Mouse (Mus musculus) MEL (cell line): ENCODE measurements around the gene Dus1l. TPM values are rescaled to one million over a fixed set of nuclear protein-coding genes. Genes with fewer than 3 reads are reported as not detected.

Experiments used
- DNase-seq: peaks from one replicate; pipeline ENCODE4 v3.0.0; 2011; ENCODE audit warnings: low read depth, low spot score
- H3K27ac ChIP-seq: 2 replicates; pipeline ENCODE4 v1.5.1; 2012; ENCODE audit warnings: low read depth, mild to moderate bottlenecking, control low read depth, low read length, moderate library complexity; ENCODE audit not compliant: control insufficient read depth
- H3K27me3 ChIP-seq, 2 experiments: fragments of 150-350 bp in 1 of 2; sonication (generic) in 1 of 2; 2 replicates each; pipeline ENCODE4 v1.6.1; 2012; ENCODE audit warnings: low read length in 2 of 2, mild to moderate bottlenecking in 2 of 2, improper control_type of control experiment in 1 of 2, moderate library complexity in 1 of 2; ENCODE audit not compliant: insufficient read depth in 2 of 2, control insufficient read depth in 1 of 2
- H3K36me3 ChIP-seq, 2 experiments: 2 replicates each; pipeline ENCODE4 v1.6.1; 2012 to 2014; ENCODE audit warnings: low read length in 2 of 2, improper control_type of control experiment in 1 of 2, inconsistent platforms in 1 of 2, mild to moderate bottlenecking in 1 of 2; ENCODE audit not compliant: insufficient read depth in 2 of 2, control insufficient read depth in 1 of 2
- H3K4me1 ChIP-seq, 2 experiments: fragments of 150-350 bp in 1 of 2; sonication (generic) in 1 of 2; 2 replicates each; pipeline ENCODE4 v1.6.1; 2012; ENCODE audit warnings: low read length in 2 of 2, improper control_type of control experiment in 1 of 2, mild to moderate bottlenecking in 1 of 2; ENCODE audit not compliant: insufficient read depth in 2 of 2, control insufficient read depth in 1 of 2
- H3K4me3 ChIP-seq, 2 experiments: fragments of 150-350 bp in 1 of 2; sonication (generic) in 1 of 2; 2 replicates each; pipeline ENCODE4 v1.5.1; 2012; ENCODE audit warnings: low read depth in 2 of 2, low read length in 2 of 2, mild to moderate bottlenecking in 2 of 2, moderate library complexity in 2 of 2, control low read depth in 1 of 2, improper control_type of control experiment in 1 of 2; ENCODE audit not compliant: control insufficient read depth in 1 of 2, insufficient read depth in 1 of 2
- H3K79me2 ChIP-seq: 2 replicates; pipeline ENCODE4 v1.6.1; 2012; ENCODE audit warnings: mild to moderate bottlenecking, low read length, moderate library complexity; ENCODE audit not compliant: control insufficient read depth, poor library complexity, insufficient read depth
- H3K9ac ChIP-seq: 2 replicates; pipeline ENCODE4 v1.6.1; 2012; ENCODE audit warnings: low read depth, mild to moderate bottlenecking, control low read depth, low read length, moderate library complexity; ENCODE audit not compliant: control insufficient read depth, poor library complexity, severe bottlenecking
- H3K9me3 ChIP-seq: fragments of 150-350 bp; sonication (generic); replicated peaks from 2 replicates; pipeline ENCODE4 v1.6.1; 2012; ENCODE audit warnings: mild to moderate bottlenecking, low read length, improper control_type of control experiment, moderate library complexity; ENCODE audit not compliant: insufficient read depth
- BHLHE40 ChIP-seq: IDR thresholded peaks from 2 replicates; pipeline ENCODE4 v1.6.1; 2012; ENCODE audit warnings: low read depth, mild to moderate bottlenecking, inconsistent platforms, low read length, improper control_type of control experiment, borderline replicate concordance
- CHD1 ChIP-seq: IDR thresholded peaks from 2 replicates; pipeline ENCODE4 v1.6.1; 2012; ENCODE audit warnings: low read depth, mild to moderate bottlenecking, inconsistent platforms, low read length, improper control_type of control experiment
- CHD2 ChIP-seq: IDR thresholded peaks from 2 replicates; pipeline ENCODE4 v1.6.1; 2011; ENCODE audit warnings: low read length, improper control_type of control experiment
- CTCF ChIP-seq, 3 experiments: IDR thresholded peaks in 2 of 3; conservative IDR thresholded peaks in 1 of 3; 2 replicates each; pipeline ENCODE4 v1.5.1; 2011 to 2012; ENCODE audit warnings: low read length in 3 of 3, low read depth in 2 of 3, mild to moderate bottlenecking in 2 of 3, improper control_type of control experiment in 1 of 3, inconsistent platforms in 1 of 3, mixed read lengths in 1 of 3, moderate library complexity in 1 of 3; ENCODE audit not compliant: control insufficient read depth in 1 of 3, insufficient read depth in 1 of 3, poor library complexity in 1 of 3, severe bottlenecking in 1 of 3
- E2F4 ChIP-seq: IDR thresholded peaks from 2 replicates; pipeline ENCODE4 v1.6.1; 2011; ENCODE audit warnings: low read depth, low read length, improper control_type of control experiment, borderline replicate concordance
- GATA1 ChIP-seq: IDR thresholded peaks from 2 replicates; pipeline ENCODE4 v1.6.1; 2011; ENCODE audit warnings: low read depth, low read length, improper control_type of control experiment
- HCFC1 ChIP-seq: IDR thresholded peaks from 2 replicates; pipeline ENCODE4 v1.6.1; 2012; ENCODE audit warnings: low read depth, mild to moderate bottlenecking, inconsistent platforms, low read length, improper control_type of control experiment, moderate library complexity
- JUND ChIP-seq: IDR thresholded peaks from 2 replicates; pipeline ENCODE4 v1.6.1; 2011; ENCODE audit warnings: low read depth, mild to moderate bottlenecking, improper control_type of control experiment, low read length
- KAT2A ChIP-seq: conservative IDR thresholded peaks from 2 replicates; pipeline ENCODE4 v1.6.1; 2012; ENCODE audit warnings: low read depth, low read length, improper control_type of control experiment, inconsistent platforms
- MAFK ChIP-seq: IDR thresholded peaks from 2 replicates; pipeline ENCODE4 v1.6.1; 2011; ENCODE audit warnings: low read depth, mild to moderate bottlenecking, low read length, improper control_type of control experiment, borderline replicate concordance
- MAX ChIP-seq: IDR thresholded peaks from 2 replicates; pipeline ENCODE4 v1.6.1; 2011; ENCODE audit warnings: low read length, improper control_type of control experiment
- MEF2A ChIP-seq: IDR thresholded peaks from 2 replicates; pipeline ENCODE4 v1.6.1; 2014; ENCODE audit warnings: low read depth, mild to moderate bottlenecking, inconsistent platforms, low read length, improper control_type of control experiment; ENCODE audit not compliant: poor library complexity, insufficient replicate concordance, severe bottlenecking; ENCODE audit errors: extremely low read depth
- MXI1 ChIP-seq: IDR thresholded peaks from 2 replicates; pipeline ENCODE4 v1.6.1; 2011; ENCODE audit warnings: mild to moderate bottlenecking, low read depth, low read length, improper control_type of control experiment
- MYB ChIP-seq: IDR thresholded peaks from 2 replicates; pipeline ENCODE4 v1.6.1; 2011; ENCODE audit warnings: mild to moderate bottlenecking, low read depth, low read length, improper control_type of control experiment
- MYC ChIP-seq: IDR thresholded peaks from 2 replicates; pipeline ENCODE4 v1.6.1; 2011; ENCODE audit warnings: low read depth, mild to moderate bottlenecking, low read length, improper control_type of control experiment, moderate library complexity
- NRF1 ChIP-seq: IDR thresholded peaks from 2 replicates; pipeline ENCODE4 v1.6.1; 2014; ENCODE audit warnings: low read depth, mild to moderate bottlenecking, inconsistent platforms, low read length, improper control_type of control experiment, moderate library complexity; ENCODE audit not compliant: poor library complexity, insufficient read depth, severe bottlenecking
- POLR2A ChIP-seq, 2 experiments: IDR thresholded peaks; 2 replicates each; pipeline ENCODE4 v1.6.1; 2011 to 2012; ENCODE audit warnings: low read length in 2 of 2, mild to moderate bottlenecking in 2 of 2, control low read depth in 1 of 2, improper control_type of control experiment in 1 of 2, low read depth in 1 of 2, moderate library complexity in 1 of 2; ENCODE audit not compliant: control insufficient read depth in 1 of 2, insufficient read depth in 1 of 2, poor library complexity in 1 of 2
- POLR2AphosphoS2 ChIP-seq: IDR thresholded peaks from 2 replicates; pipeline ENCODE4 v1.6.1; 2011; ENCODE audit warnings: low read length, improper control_type of control experiment
- POLR2AphosphoS5 ChIP-seq: IDR thresholded peaks from 2 replicates; pipeline ENCODE4 v1.6.1; 2012; ENCODE audit warnings: low read depth, borderline replicate concordance, mild to moderate bottlenecking, inconsistent platforms, low read length, moderate library complexity, mixed read lengths
- RAD21 ChIP-seq: IDR thresholded peaks from 2 replicates; pipeline ENCODE4 v1.6.1; 2011; ENCODE audit warnings: mild to moderate bottlenecking, low read depth, low read length, improper control_type of control experiment
- RCOR1 ChIP-seq: IDR thresholded peaks from 2 replicates; pipeline ENCODE4 v1.6.1; 2012; ENCODE audit warnings: low read depth, mild to moderate bottlenecking, inconsistent platforms, low read length, improper control_type of control experiment
- TAL1 ChIP-seq: IDR thresholded peaks from 2 replicates; pipeline ENCODE4 v1.6.1; 2012; ENCODE audit warnings: mild to moderate bottlenecking, inconsistent platforms, low read length, moderate library complexity, mixed read lengths
- TBP ChIP-seq: IDR thresholded peaks from 2 replicates; pipeline ENCODE4 v1.8.0; 2011; ENCODE audit warnings: low read depth, low read length, improper control_type of control experiment
- TCF12 ChIP-seq: IDR thresholded peaks from 2 replicates; pipeline ENCODE4 v1.6.1; 2014; ENCODE audit warnings: low read depth, mild to moderate bottlenecking, inconsistent platforms, low read length, improper control_type of control experiment, moderate library complexity
- UBTF ChIP-seq: IDR thresholded peaks from 2 replicates; pipeline ENCODE4 v1.6.1; 2012; ENCODE audit warnings: low read depth, mild to moderate bottlenecking, inconsistent platforms, low read length, improper control_type of control experiment, moderate library complexity, borderline replicate concordance; ENCODE audit not compliant: insufficient read depth
- USF1 ChIP-seq: IDR thresholded peaks from 2 replicates; pipeline ENCODE4 v1.6.1; 2014; ENCODE audit warnings: low read depth, mild to moderate bottlenecking, inconsistent platforms, low read length, improper control_type of control experiment, moderate library complexity
- USF2 ChIP-seq, 2 experiments: IDR thresholded peaks; 2 replicates each; pipeline ENCODE4 v1.6.1; 2011 to 2012; ENCODE audit warnings: improper control_type of control experiment in 2 of 2, low read length in 2 of 2, borderline replicate concordance in 1 of 2, inconsistent platforms in 1 of 2, low read depth in 1 of 2, mild to moderate bottlenecking in 1 of 2; ENCODE audit not compliant: insufficient read depth in 1 of 2
- ZKSCAN1 ChIP-seq: IDR thresholded peaks from 2 replicates; pipeline ENCODE4 v1.6.1; 2012; ENCODE audit warnings: low read depth, mild to moderate bottlenecking, inconsistent platforms, low read length, improper control_type of control experiment, moderate library complexity
- ZNF384 ChIP-seq: IDR thresholded peaks from 2 replicates; pipeline ENCODE4 v1.6.1; 2012; ENCODE audit warnings: low read depth, mild to moderate bottlenecking, inconsistent platforms, low read length, improper control_type of control experiment
- polyA plus RNA-seq, 2 experiments: library from polyadenylated mRNA; stranded (reverse) in 1 of 2; unstranded in 1 of 2; fragments of >175 nt in 1 of 2; fragments of >200 nt in 1 of 2; gene quantifications; 2 replicates each; pipeline versions ENCODE4 v1.2.1 to v1.2.4; 2012; ENCODE audit warnings: low replicate concordance in 2 of 2, low read depth in 1 of 2; ENCODE audit not compliant: insufficient read length in 2 of 2, insufficient read depth in 1 of 2, missing spikeins in 1 of 2
- total RNA-seq: library from RNA; depleted of rRNA; stranded (reverse); fragments of 300-350 nt; gene quantifications from 2 replicates; pipeline ENCODE4 v1.2.3, GENCODE M21; 2012

The Dus1l gene
- total and polyA plus RNA-seq, 3 experiments: 171 to 203 TPM; not detected in 1

DNA sequence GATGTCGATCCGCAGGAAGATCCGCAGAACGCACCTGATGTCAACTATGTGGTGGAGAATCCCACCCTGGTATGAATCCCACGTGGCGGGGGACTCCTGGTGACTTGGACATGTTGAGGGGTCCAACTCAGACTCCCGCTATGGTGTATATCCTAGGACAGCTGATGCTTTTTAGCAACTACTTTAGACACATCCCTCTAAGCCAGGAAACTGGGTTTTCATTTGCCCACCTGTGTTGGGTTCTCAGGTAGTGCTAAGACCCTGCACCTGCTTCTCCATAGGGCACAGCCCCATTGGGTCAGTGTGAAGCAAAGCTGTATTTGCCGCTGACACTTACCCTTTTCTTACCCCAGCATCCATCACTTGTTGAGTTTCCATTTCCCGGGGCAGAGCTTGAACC lies 11.1 kb downstream of the Dus1l start:
- H3K79me2 ChIP-seq: peaks cover 26% of the 10 kb centered on the region
- no peak for DNase-seq
- no peaks in the 10 kb centered on the region for H3K9me3 ChIP-seq
- TF ChIP-seq POLR2A (IDR thresholded peaks at IDR 0.05; ENCODE audit: control insufficient read depth in 1 of 2, insufficient read depth in 1 of 2, low read depth in 1 of 2, low read length in 2 of 2, poor library complexity in 1 of 2) (no peak), GATA1 (no peak), UBTF (no peak), MYC (peak; percentile 23; the same call in 1 of the 2 replicates), TBP (no peak), MXI1 (no peak), RAD21 (no peak), NRF1 (no peak), RCOR1 (no peak), JUND (no peak), TAL1 (no peak), USF2 (IDR thresholded peaks at IDR 0.05; ENCODE audit: borderline replicate concordance in 1 of 2, insufficient read depth in 1 of 2, low read depth in 1 of 2, low read length in 2 of 2) (no peak), ZKSCAN1 (no peak), USF1 (no peak), MAX (peak; percentile 10; the same call in 1 of the 2 replicates), MEF2A (no peak), HCFC1 (no peak)
- H3K4me1 ChIP-seq: peaks cover 0 to 16% of the 10 kb centered on the region in 2 experiments; a peak in 1 of 4 replicates
- H3K27ac ChIP-seq: peak overlapping the region; percentile 85
- H3K9ac ChIP-seq: peak overlapping the region; percentile 87
- H3K27me3 ChIP-seq: no peaks in the 10 kb centered on the region
- H3K4me3 ChIP-seq: peak overlapping the region; percentile 66 to 84
- peaks cover 2 to 7% of the 10 kb centered on the region in 2 experiments for H3K36me3 ChIP-seq

DNA sequence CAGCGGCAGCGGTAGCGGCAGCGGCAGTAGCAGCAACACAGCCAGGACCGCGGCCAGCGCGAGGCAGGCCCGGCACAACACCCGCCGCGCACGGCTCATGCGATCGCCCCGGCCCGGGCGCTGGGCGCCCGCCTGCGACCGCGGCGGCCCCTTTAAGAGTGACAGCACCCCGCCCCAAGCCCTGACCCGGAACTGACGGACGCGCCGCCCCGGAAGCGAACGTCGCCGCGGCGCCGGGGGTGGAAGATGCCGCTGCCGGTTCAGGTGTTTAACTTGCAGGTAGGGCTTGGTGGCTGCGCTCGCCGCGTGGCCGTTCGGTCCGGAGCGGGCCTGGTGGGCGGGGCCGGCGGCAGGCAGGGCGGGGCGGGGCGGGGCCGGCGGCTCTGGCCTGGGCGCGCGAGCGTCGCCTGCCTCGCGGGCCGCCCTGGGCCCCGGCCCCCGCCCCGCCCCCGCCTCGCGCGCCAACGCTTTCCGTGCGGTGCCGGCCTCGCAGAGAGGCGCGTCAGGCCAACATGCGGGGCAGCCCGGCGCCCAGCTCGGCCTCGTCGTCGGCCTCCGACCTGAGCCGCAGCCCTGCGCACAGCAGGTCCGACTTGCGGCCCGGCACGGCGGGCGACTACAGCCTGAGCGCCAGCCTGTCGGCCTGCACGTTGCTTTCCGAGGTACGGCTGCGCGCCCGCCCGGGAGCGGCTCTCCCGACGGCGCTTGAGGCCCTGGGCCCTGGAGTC lies 12.0 kb downstream of the Dus1l start, which contains the start of the genes Rfng and Gps1:
Gene Rfng, minus strand, starts transcription at position 144 of the 728 bp plus-strand sequence.
Gene Gps1, plus strand, starts transcription at position 209 of the 728 bp plus-strand sequence.
- no peaks in the 10 kb centered on the region for H3K9me3 ChIP-seq
- peak within 1 kb of the TSS; percentile 85 for H3K27ac ChIP-seq
- peaks cover 2 to 7% of the 10 kb centered on the region in 2 experiments for H3K36me3 ChIP-seq
- H3K4me1 ChIP-seq: peaks cover 0 to 16% of the 10 kb centered on the region in 2 experiments; a peak in 1 of 4 replicates
- peak; percentile 92 for DNase-seq
- H3K27me3 ChIP-seq: no peaks in the 10 kb centered on the region
- H3K9ac ChIP-seq: peak within 1 kb of the TSS; percentile 87
- peaks cover 26% of the 10 kb centered on the region for H3K79me2 ChIP-seq
- peak within 1 kb of the TSS; percentile 79 to 95 for H3K4me3 ChIP-seq
- TF ChIP-seq USF2 (IDR thresholded peaks at IDR 0.05; ENCODE audit: borderline replicate concordance in 1 of 2, insufficient read depth in 1 of 2, low read depth in 1 of 2, low read length in 2 of 2) (no peak), MYB (no peak), POLR2AphosphoS5 (no peak), POLR2AphosphoS2 (no peak), CHD2 (no peak), E2F4 (no peak), MXI1 (peak; percentile 78; the same call in 1 of the 2 replicates), MAFK (no peak), RAD21 (no peak), UBTF (no peak), NRF1 (no peak), CHD1 (no peak), ZNF384 (no peak), TCF12 (no peak; the same call in none of the 2 replicates), MAX (peak; percentile 55), BHLHE40 (no peak), KAT2A (no peak; the same call in 1 of the 2 replicates), JUND (no peak), MYC (no peak), CTCF (IDR thresholded peaks at IDR 0.05 in 2 of 3, conservative IDR thresholded peaks at IDR 0.05 in 1 of 3; ENCODE audit: control insufficient read depth in 1 of 3, insufficient read depth in 1 of 3, low read depth in 2 of 3, low read length in 3 of 3, poor library complexity in 1 of 3, severe bottlenecking in 1 of 3) (no peak)
